Mouse (Mus musculus): Measurements from ENCODE around the gene Prr5l. TPM values are rescaled to one million over a fixed set of nuclear protein-coding genes. Genes with fewer than 3 reads are reported as not detected.

Gene Prr5l
- polyA plus RNA-seq, 1 experiment from 2014 or later = 25.2 TPM

GRCm38 (mm10) chr2:101721835-101722234 is 161.0 kb downstream of the Prr5l start:
- H3K9me3 ChIP-seq (replicated peaks) = no peaks in the 10 kb centered on the region
- H3K4me3 ChIP-seq = no peak overlapping the region
- no peak for DNase-seq (ENCODE audit: low spot score)
- WGBS = 80% methylated on average over 4 of the region's 4 CpGs
- H3K36me3 ChIP-seq = peaks cover 34% of the 10 kb centered on the region
- peak overlapping the region; percentile 97 for H3K27ac ChIP-seq (replicated peaks)
- no peaks in the 10 kb centered on the region for H3K27me3 ChIP-seq (ENCODE audit: low read depth, poor library complexity, severe bottlenecking)
- H3K4me1 ChIP-seq = peaks cover 47% of the 10 kb centered on the region

GRCm38 (mm10) chr2:101717162-101717561 is 165.7 kb downstream of the Prr5l start:
- Histone ChIP-seq H3K4me1 (peaks cover 7% of the 10 kb centered on the region), H3K27ac (replicated peaks) (peak overlapping the region; percentile 58; the same call in 1 of the 2 replicates), H3K9me3 (replicated peaks) (no peaks in the 10 kb centered on the region), H3K36me3 (peaks cover 47% of the 10 kb centered on the region), H3K4me3 (no peak overlapping the region), H3K27me3 (ENCODE audit: low read depth, poor library complexity, severe bottlenecking) (no peaks in the 10 kb centered on the region)
- no peak for DNase-seq (ENCODE audit: low spot score)
- WGBS = 92% methylated on average over 13 of the region's 13 CpGs

GRCm38 (mm10) chr2:101715650-101716323 is 167.0 kb downstream of the Prr5l start:
- Histone ChIP-seq H3K36me3 (peaks cover 47% of the 10 kb centered on the region), H3K4me1 (no peaks in the 10 kb centered on the region), H3K27ac (replicated peaks) (no peak overlapping the region), H3K9me3 (replicated peaks) (no peaks in the 10 kb centered on the region), H3K4me3 (no peak overlapping the region), H3K27me3 (ENCODE audit: low read depth, poor library complexity, severe bottlenecking) (no peaks in the 10 kb centered on the region)
- DNase-seq (ENCODE audit: low spot score) = peak; percentile 23
- 77% methylated on average over 8 of the region's 8 CpGs for WGBS

- peaks cover 7% of the 10 kb centered on the region for H3K4me1 ChIP-seq
- no peak overlapping the region for H3K4me3 ChIP-seq
- 89% methylated on average over 3 of the region's 3 CpGs for WGBS
- H3K27me3 ChIP-seq (ENCODE audit: low read depth, poor library complexity, severe bottlenecking) = no peaks in the 10 kb centered on the region
- no peaks in the 10 kb centered on the region for H3K9me3 ChIP-seq (replicated peaks)
- peak overlapping the region; percentile 13; the same call in 1 of the 2 replicates for H3K27ac ChIP-seq (replicated peaks)
- peaks cover 14% of the 10 kb centered on the region for H3K36me3 ChIP-seq
- no peak for DNase-seq (ENCODE audit: low spot score)
Observed at GRCm38 (mm10) chr2:101711608-101712007, 171.2 kb downstream of the Prr5l start.

- Histone ChIP-seq H3K4me1 (peaks cover 11% of the 10 kb centered on the region), H3K4me3 (no peak overlapping the region), H3K36me3 (peaks cover 2% of the 10 kb centered on the region; the same call in 1 of the 2 replicates), H3K27me3 (ENCODE audit: low read depth, poor library complexity, severe bottlenecking) (no peaks in the 10 kb centered on the region), H3K27ac (replicated peaks) (no peak overlapping the region), H3K9me3 (replicated peaks) (no peaks in the 10 kb centered on the region)
- WGBS = 48% methylated on average over 5 of the region's 5 CpGs
- no peak for DNase-seq (ENCODE audit: low spot score)
Observed at GRCm38 (mm10) chr2:101705941-101706485, 176.8 kb downstream of the Prr5l start.

- DNase-seq (ENCODE audit: low spot score) = no peak
- WGBS = 94% methylated on average over 4 of the region's 4 CpGs
- H3K4me3 ChIP-seq = no peak overlapping the region
- no peaks in the 10 kb centered on the region for H3K9me3 ChIP-seq (replicated peaks)
- H3K36me3 ChIP-seq = peaks cover 56% of the 10 kb centered on the region
- H3K4me1 ChIP-seq = no peaks in the 10 kb centered on the region
- no peak overlapping the region for H3K27ac ChIP-seq (replicated peaks)
- H3K27me3 ChIP-seq (ENCODE audit: low read depth, poor library complexity, severe bottlenecking) = no peaks in the 10 kb centered on the region
Observed at GRCm38 (mm10) chr2:101699284-101699683, 183.5 kb downstream of the Prr5l start.

GRCm38 (mm10) chr2:101695584-101695983 is 187.2 kb downstream of the Prr5l start:
- WGBS = 92% methylated on average over 7 of the region's 7 CpGs
- Histone ChIP-seq H3K4me1 (no peaks in the 10 kb centered on the region), H3K9me3 (replicated peaks) (no peaks in the 10 kb centered on the region), H3K36me3 (peaks cover 81% of the 10 kb centered on the region), H3K27ac (replicated peaks) (no peak overlapping the region), H3K27me3 (ENCODE audit: low read depth, poor library complexity, severe bottlenecking) (no peaks in the 10 kb centered on the region), H3K4me3 (no peak overlapping the region)
- DNase-seq (ENCODE audit: low spot score) = no peak

GRCm38 (mm10) chr2:101693577-101694215 is 189.1 kb downstream of the Prr5l start:
- WGBS = 73% methylated on average over 5 of the region's 5 CpGs

GRCm38 (mm10) chr2:101693043-101693442 is 189.8 kb downstream of the Prr5l start:
- no peak for DNase-seq (ENCODE audit: low spot score)
- no peaks in the 10 kb centered on the region for H3K27me3 ChIP-seq (ENCODE audit: low read depth, poor library complexity, severe bottlenecking)
- H3K4me3 ChIP-seq = no peak overlapping the region
- H3K4me1 ChIP-seq = no peaks in the 10 kb centered on the region
- no peak overlapping the region for H3K27ac ChIP-seq (replicated peaks)
- 84% methylated on average over 4 of the region's 4 CpGs for WGBS
- H3K9me3 ChIP-seq (replicated peaks) = no peaks in the 10 kb centered on the region
- peaks cover 85% of the 10 kb centered on the region for H3K36me3 ChIP-seq

More at GRCm38 (mm10) chr2:101693577-101694215, 189.1 kb downstream of the Prr5l start:
- no peak for DNase-seq (ENCODE audit: low spot score)
- Histone ChIP-seq H3K4me3 (no peak overlapping the region), H3K36me3 (peaks cover 86% of the 10 kb centered on the region), H3K27me3 (ENCODE audit: low read depth, poor library complexity, severe bottlenecking) (no peaks in the 10 kb centered on the region), H3K9me3 (replicated peaks) (no peaks in the 10 kb centered on the region), H3K4me1 (no peaks in the 10 kb centered on the region), H3K27ac (replicated peaks) (no peak overlapping the region)

GRCm38 (mm10) chr2:101690252-101690827 is 192.5 kb downstream of the Prr5l start:
- Histone ChIP-seq H3K4me3 (no peak overlapping the region), H3K36me3 (peaks cover 86% of the 10 kb centered on the region), H3K9me3 (replicated peaks) (no peaks in the 10 kb centered on the region), H3K27me3 (ENCODE audit: low read depth, poor library complexity, severe bottlenecking) (no peaks in the 10 kb centered on the region), H3K27ac (replicated peaks) (no peak overlapping the region), H3K4me1 (no peaks in the 10 kb centered on the region)
- DNase-seq (ENCODE audit: low spot score) = no peak
- WGBS = 91% methylated on average over 9 of the region's 9 CpGs

- H3K4me3 ChIP-seq = no peak overlapping the region
- no peaks in the 10 kb centered on the region for H3K4me1 ChIP-seq
- peaks cover 93% of the 10 kb centered on the region for H3K36me3 ChIP-seq
- 92% methylated on average over 5 of the region's 5 CpGs for WGBS
- no peak overlapping the region for H3K27ac ChIP-seq (replicated peaks)
- H3K27me3 ChIP-seq (ENCODE audit: low read depth, poor library complexity, severe bottlenecking) = no peaks in the 10 kb centered on the region
- no peaks in the 10 kb centered on the region for H3K9me3 ChIP-seq (replicated peaks)
- no peak for DNase-seq (ENCODE audit: low spot score)
Observed at GRCm38 (mm10) chr2:101688011-101688410, 194.8 kb downstream of the Prr5l start.

- Histone ChIP-seq H3K4me1 (peaks cover 18% of the 10 kb centered on the region), H3K4me3 (no peak overlapping the region), H3K27ac (replicated peaks) (no peak overlapping the region), H3K9me3 (replicated peaks) (no peaks in the 10 kb centered on the region), H3K36me3 (peaks cover 66% of the 10 kb centered on the region), H3K27me3 (ENCODE audit: low read depth, poor library complexity, severe bottlenecking) (no peaks in the 10 kb centered on the region)
- 94% methylated on average over 12 of the region's 12 CpGs for WGBS
- no peak for DNase-seq (ENCODE audit: low spot score)
Observed at GRCm38 (mm10) chr2:101684421-101684820, 198.4 kb downstream of the Prr5l start.
